Mouse (Mus musculus) midbrain, embryonic 15.5 days (tissue): ENCODE measurements around the gene Mthfs. TPM values are rescaled to one million over a fixed set of nuclear protein-coding genes. Genes with fewer than 3 reads are reported as not detected.
"Not testable (repeated sequence)": the region's sequence is repeated elsewhere in the genome, so short reads cannot be mapped to it uniquely, and the experiment has no call there.

ENCODE experiments used
- ATAC-seq: fragments of 200-750 bp; cut with Nextera tagmentation; replicated peaks from 2 replicates; pipeline ENCODE4 v1.8.0; 2017; ENCODE audit warnings: moderate TSS enrichment
- H3K27ac ChIP-seq: fragments of 300-500 bp; sonication (generic); 2 replicates; pipeline ENCODE4 v1.5.1; 2015; ENCODE audit warnings: mild to moderate bottlenecking, inconsistent platforms
- H3K27me3 ChIP-seq: fragments of 300-500 bp; sonication (generic); replicated peaks from 2 replicates; pipeline ENCODE4 v1.6.1; 2015; ENCODE audit warnings: inconsistent platforms
- H3K36me3 ChIP-seq: fragments of 300-500 bp; sonication (generic); replicated peaks from 2 replicates; pipeline ENCODE4 v1.6.1; 2015; ENCODE audit warnings: inconsistent platforms
- H3K4me1 ChIP-seq: fragments of 300-500 bp; sonication (generic); 2 replicates; pipeline ENCODE4 v1.6.1; 2015; ENCODE audit warnings: inconsistent platforms
- H3K4me2 ChIP-seq: fragments of 300-500 bp; sonication (generic); 2 replicates; pipeline ENCODE4 v1.6.1; 2015; ENCODE audit warnings: inconsistent platforms, mild to moderate bottlenecking, moderate library complexity
- H3K4me3 ChIP-seq: fragments of 300-500 bp; sonication (generic); 2 replicates; pipeline ENCODE4 v1.5.1; 2015; ENCODE audit warnings: mild to moderate bottlenecking, inconsistent platforms
- H3K9ac ChIP-seq: fragments of 300-500 bp; sonication (generic); 2 replicates; pipeline ENCODE4 v1.6.1; 2015; ENCODE audit warnings: mild to moderate bottlenecking, inconsistent platforms
- H3K9me3 ChIP-seq: fragments of 300-500 bp; sonication (generic); 2 replicates; pipeline ENCODE4 v1.6.1; 2016; ENCODE audit warnings: inconsistent platforms
- WGBS: fragments of 180-500 bp; shearing (Covaris S2); methylation state at CpG from one replicate; pipeline ENCODE4 v1.1.7; 2015; ENCODE audit warnings: mixed read lengths; 5-methylcytosine and 5-hydroxymethylcytosine counted together
- polyA plus RNA-seq: library from polyadenylated mRNA; unstranded; fragments of >200 nt; fragmentation: Nextera tagmentation; extraction: Ambion mirVana; gene quantifications from 2 replicates; pipeline ENCODE4 v1.2.1, GENCODE M21; 2015

Gene Mthfs
- 12.2 and 13.1 TPM in 2 replicates for polyA plus RNA-seq

GRCm38 (mm10) chr9:89210353-89211064 is at the start of gene Mthfs:
TSS of gene Mthfs (plus strand) at chr9:89210676.
- Histone ChIP-seq H3K4me2 (peak within 1 kb of the TSS; percentile 50), H3K27ac (peak within 1 kb of the TSS; percentile 83), H3K4me3 (peak within 1 kb of the TSS; percentile 32), H3K9ac (peak within 1 kb of the TSS; percentile 32; the same call in 1 of the 2 replicates)
- H3K27me3 ChIP-seq, H3K4me1 ChIP-seq, H3K36me3 ChIP-seq, H3K9me3 ChIP-seq: not testable (repeated sequence)
- peak; percentile 89 for ATAC-seq
- WGBS: 26% methylated on average over 9 of the region's 12 CpGs

- H3K4me1 ChIP-seq, H3K9me3 ChIP-seq, H3K27ac ChIP-seq, H3K9ac ChIP-seq, H3K36me3 ChIP-seq, H3K27me3 ChIP-seq, H3K4me3 ChIP-seq, H3K4me2 ChIP-seq, ATAC-seq: not testable (repeated sequence)
These were observed 37.9 kb upstream of the Mthfs start for GRCm38 (mm10) chr9:89172539-89172938.

DNA sequence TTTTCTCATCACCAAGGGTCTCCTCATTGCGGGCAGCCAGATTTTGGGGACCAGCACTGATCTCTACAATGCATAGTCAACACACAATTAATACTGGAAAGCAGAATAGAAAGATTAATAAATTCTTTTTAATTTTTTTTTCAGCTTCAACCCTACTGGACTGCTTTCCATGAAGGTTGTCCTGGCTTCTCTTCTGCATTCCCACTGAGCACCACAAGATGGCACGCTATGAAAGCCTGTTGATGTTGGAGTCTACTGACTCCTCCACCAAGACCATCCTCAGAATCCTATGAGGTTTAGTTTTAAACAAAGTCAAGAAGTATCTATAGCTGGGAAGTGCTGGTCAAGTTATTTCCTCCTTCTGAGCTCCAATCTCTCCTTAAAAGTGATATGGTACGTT is 31.6 kb upstream of the Mthfs start:
- H3K4me3 ChIP-seq, H3K4me2 ChIP-seq, H3K9me3 ChIP-seq, H3K36me3 ChIP-seq, H3K4me1 ChIP-seq, H3K27me3 ChIP-seq, H3K27ac ChIP-seq, H3K9ac ChIP-seq, ATAC-seq: not testable (repeated sequence)
- WGBS: 35% methylated on average over 3 of the region's 3 CpGs

- not testable (repeated sequence) for H3K9ac ChIP-seq, H3K27me3 ChIP-seq, H3K9me3 ChIP-seq, H3K4me1 ChIP-seq, ATAC-seq, H3K4me2 ChIP-seq, H3K4me3 ChIP-seq, H3K27ac ChIP-seq, H3K36me3 ChIP-seq
- 82% methylated on average over 4 of the region's 4 CpGs for WGBS
These were observed 31.0 kb upstream of the Mthfs start for GRCm38 (mm10) chr9:89179469-89179868.

GRCm38 (mm10) chr9:89187006-89187405 is 23.5 kb upstream of the Mthfs start:
- not testable (repeated sequence) for H3K9ac ChIP-seq, H3K27me3 ChIP-seq, H3K36me3 ChIP-seq, H3K4me3 ChIP-seq, H3K27ac ChIP-seq, H3K9me3 ChIP-seq, H3K4me2 ChIP-seq, H3K4me1 ChIP-seq, ATAC-seq
- WGBS: 81% methylated on average over 15 of the region's 15 CpGs

GRCm38 (mm10) chr9:89195483-89195882 is 15.0 kb upstream of the Mthfs start:
- H3K36me3 ChIP-seq, H3K4me3 ChIP-seq, H3K4me1 ChIP-seq, H3K4me2 ChIP-seq, H3K9ac ChIP-seq, H3K27me3 ChIP-seq, H3K9me3 ChIP-seq, ATAC-seq, H3K27ac ChIP-seq: not testable (repeated sequence)

DNA sequence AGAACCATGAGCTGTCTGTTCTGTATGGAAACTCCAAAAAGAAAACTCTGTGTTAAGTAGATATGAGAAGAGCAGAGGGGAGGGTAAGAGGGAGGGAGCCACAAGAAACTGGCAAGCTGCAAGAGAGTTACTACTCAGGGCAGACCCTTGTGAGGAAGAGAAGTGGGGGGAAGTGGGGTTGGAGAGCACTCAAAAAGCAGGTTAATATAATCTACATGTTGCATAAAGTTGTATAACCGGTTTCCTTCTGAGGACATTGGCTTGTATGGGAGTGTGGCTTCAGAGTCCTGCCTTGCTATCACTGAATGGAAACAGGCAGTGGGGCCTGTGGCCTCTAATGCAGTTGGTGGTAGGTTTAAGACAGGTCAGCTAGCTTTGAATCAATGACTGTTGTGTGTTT is 13.0 kb upstream of the Mthfs start:
- H3K27me3 ChIP-seq, H3K36me3 ChIP-seq, H3K4me2 ChIP-seq, H3K4me1 ChIP-seq, H3K9me3 ChIP-seq, H3K4me3 ChIP-seq, H3K9ac ChIP-seq, ATAC-seq, H3K27ac ChIP-seq: not testable (repeated sequence)
- 79% methylated on average over 1 of the region's 1 CpGs for WGBS

GRCm38 (mm10) chr9:89198349-89198748 is 12.1 kb upstream of the Mthfs start:
- WGBS: 88% methylated on average over 3 of the region's 3 CpGs
- H3K27me3 ChIP-seq, H3K9me3 ChIP-seq, ATAC-seq, H3K4me2 ChIP-seq, H3K36me3 ChIP-seq, H3K27ac ChIP-seq, H3K4me3 ChIP-seq, H3K4me1 ChIP-seq, H3K9ac ChIP-seq: not testable (repeated sequence)

DNA sequence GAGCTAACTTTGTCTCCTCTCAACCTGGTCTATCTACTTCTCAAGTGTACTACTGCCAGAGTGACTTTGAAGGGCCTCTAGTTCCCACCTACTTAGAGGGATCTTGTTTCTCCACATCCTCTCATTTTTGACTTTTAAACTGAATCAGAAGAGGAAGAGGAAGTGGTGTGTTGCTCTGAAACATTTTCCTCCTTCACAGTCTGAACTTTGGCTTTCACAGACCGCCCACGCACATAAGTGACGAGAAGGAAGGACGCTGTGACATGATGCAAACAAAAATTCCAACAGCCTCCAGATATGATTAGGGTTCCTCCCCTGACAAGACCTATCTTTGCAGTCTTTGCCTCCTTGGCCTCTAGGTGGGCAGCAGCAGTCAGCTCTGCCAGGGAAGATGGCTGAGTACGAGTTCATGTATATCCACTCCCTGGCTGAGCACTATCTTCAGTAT is 11.5 kb upstream of the Mthfs start, which contains the start of the genes Bcl2a1b and Gm29094:
Bcl2a1b (plus strand) TSS at position 241 of the 448 bp plus-strand sequence.
Gm29094 (plus strand) TSS at position 411 of the 448 bp plus-strand sequence.
- H3K4me1 ChIP-seq, H3K27me3 ChIP-seq, H3K4me3 ChIP-seq, H3K9me3 ChIP-seq, H3K27ac ChIP-seq, H3K4me2 ChIP-seq, ATAC-seq, H3K36me3 ChIP-seq, H3K9ac ChIP-seq: not testable (repeated sequence)
- 94% methylated on average over 5 of the region's 5 CpGs for WGBS

- H3K4me1 ChIP-seq, ATAC-seq, H3K4me3 ChIP-seq, H3K27me3 ChIP-seq, H3K9me3 ChIP-seq, H3K9ac ChIP-seq, H3K4me2 ChIP-seq, H3K27ac ChIP-seq, H3K36me3 ChIP-seq: not testable (repeated sequence)
These were observed 8.2 kb upstream of the Mthfs start for GRCm38 (mm10) chr9:89202256-89202655.

DNA sequence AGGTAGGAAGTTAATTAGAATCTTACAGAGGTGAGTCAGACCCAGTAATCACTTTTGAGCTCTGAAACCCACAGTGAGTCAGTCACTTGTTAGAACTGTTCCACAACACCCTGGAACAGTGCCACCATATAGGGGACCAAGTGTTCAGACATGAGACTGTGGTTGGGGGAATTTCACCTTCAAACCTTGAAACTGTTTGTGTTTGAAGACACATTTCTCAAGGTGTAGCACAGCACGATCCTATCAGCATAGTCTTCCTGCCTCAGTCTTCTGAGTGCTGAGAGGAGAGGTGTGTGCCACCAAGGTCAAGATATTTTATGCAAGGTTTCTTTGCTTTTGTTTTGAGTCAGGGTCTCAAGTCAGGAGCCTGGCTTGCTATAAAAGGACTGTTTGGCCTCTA is 1.5 kb upstream of the Mthfs start:
- not testable (repeated sequence) for H3K4me1 ChIP-seq, H3K4me2 ChIP-seq, H3K9me3 ChIP-seq, H3K9ac ChIP-seq, H3K27me3 ChIP-seq, H3K4me3 ChIP-seq, ATAC-seq, H3K36me3 ChIP-seq, H3K27ac ChIP-seq
- 74% methylated on average over 1 of the region's 1 CpGs for WGBS

DNA sequence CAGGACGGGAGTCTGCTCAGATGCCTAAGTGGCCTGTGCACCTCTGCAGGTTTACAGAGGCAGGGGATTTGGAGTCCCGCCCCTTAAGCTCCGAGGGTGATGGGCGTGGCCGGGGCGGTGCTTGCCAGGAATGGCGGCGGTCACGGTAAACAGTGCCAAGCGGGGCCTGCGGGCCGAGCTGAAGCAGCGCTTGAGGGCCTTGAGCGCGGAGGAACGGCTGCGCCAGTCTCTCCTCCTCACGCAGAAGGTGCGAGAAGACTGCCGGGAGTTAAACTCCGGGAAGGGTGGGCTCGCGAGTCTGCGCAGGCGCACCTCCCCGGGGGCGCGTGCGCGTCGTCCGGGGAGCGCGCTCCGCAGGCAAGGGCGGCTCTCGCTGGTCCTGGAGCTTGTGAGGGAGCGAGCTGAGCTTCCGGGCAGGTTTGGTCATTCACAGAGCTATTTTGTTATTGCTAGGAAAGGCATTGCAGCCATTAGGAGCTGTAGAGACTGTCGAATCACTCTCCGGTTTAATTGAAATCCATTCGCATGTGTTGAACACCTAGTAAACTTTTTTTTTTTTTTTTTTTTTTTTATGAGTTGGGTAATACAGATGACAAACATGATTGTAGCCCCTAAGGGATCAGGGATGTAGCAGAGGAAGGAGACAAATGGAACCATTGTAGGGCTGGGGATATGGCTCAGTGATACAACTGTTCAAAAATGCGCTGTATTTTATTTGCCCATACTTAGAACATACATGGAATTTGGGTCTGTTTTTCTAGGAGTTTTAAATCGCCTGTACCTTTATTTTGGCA is 786 bp downstream of the Mthfs start:
- H3K9ac ChIP-seq, H3K36me3 ChIP-seq, H3K27me3 ChIP-seq, H3K4me1 ChIP-seq, H3K9me3 ChIP-seq: not testable (repeated sequence)
- peak overlapping the region; percentile 65; the same call in 1 of the 2 replicates for H3K27ac ChIP-seq
- WGBS: 17% methylated on average over 5 of the region's 44 CpGs
- peak overlapping the region; percentile 30 for H3K4me3 ChIP-seq
- peak; percentile 97 for ATAC-seq
- peak overlapping the region; percentile 41 for H3K4me2 ChIP-seq

DNA sequence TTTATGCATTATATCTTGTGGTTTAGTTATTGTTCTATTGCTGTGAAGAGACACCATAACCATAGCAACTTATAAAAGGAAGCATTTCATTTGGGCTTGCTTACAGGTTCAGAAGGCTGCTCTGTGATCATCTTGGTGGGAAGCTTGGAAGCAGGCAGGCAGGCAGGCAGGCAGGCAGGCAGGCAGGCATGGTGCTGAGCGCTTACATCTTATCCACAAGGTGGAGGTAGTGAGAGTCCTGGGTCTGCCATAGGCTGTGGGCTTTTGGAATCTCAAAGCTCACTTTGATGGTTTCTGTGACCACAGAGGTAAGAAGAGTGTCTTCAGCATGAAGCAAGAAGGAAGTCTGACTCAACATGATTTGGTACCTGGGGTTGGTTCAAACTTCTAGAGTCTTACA is 2.0 kb downstream of the Mthfs start:
- H3K27me3 ChIP-seq, H3K4me2 ChIP-seq, H3K9ac ChIP-seq, H3K4me3 ChIP-seq, H3K9me3 ChIP-seq, H3K36me3 ChIP-seq, H3K27ac ChIP-seq, ATAC-seq, H3K4me1 ChIP-seq: not testable (repeated sequence)
- 21% methylated on average over 1 of the region's 1 CpGs for WGBS
